Mouse (Mus musculus): Measurements from ENCODE around the gene Chp1.
"Not testable (repeated sequence)": the region's sequence is repeated elsewhere in the genome, so short reads cannot be mapped to it uniquely, and the experiment has no call there.

The Chp1 gene

GRCm38 (mm10) chr2:119547522-119548370 lies at the start of gene Chp1, which contains the start of gene Exd1:
TSS of gene Chp1 (plus strand) at chr2:119547697.
TSS of gene Exd1 (minus strand) at chr2:119547627.
- in situ Hi-C loops (cut with MboI, MseI): no loop called here

- in situ Hi-C loops (cut with MboI, MseI): no loop called here
These were observed 48.6 kb upstream of the Chp1 start for GRCm38 (mm10) chr2:119498859-119499258.

GRCm38 (mm10) chr2:119500965-119501652 lies 46.4 kb upstream of the Chp1 start:
- in situ Hi-C loops (cut with MboI, MseI): no loop called here

- in situ Hi-C loops (cut with MboI, MseI): no loop called here
These were observed 40.4 kb upstream of the Chp1 start for GRCm38 (mm10) chr2:119507108-119507507.

GRCm38 (mm10) chr2:119508518-119508917 lies 39.0 kb upstream of the Chp1 start:
- in situ Hi-C loops (cut with MboI, MseI): not testable (repeated sequence)

GRCm38 (mm10) chr2:119510856-119511255 lies 36.6 kb upstream of the Chp1 start:
- in situ Hi-C loops (cut with MboI, MseI): no loop called here

- in situ Hi-C loops (cut with MboI, MseI): no loop called here
These were observed 35.2 kb upstream of the Chp1 start for GRCm38 (mm10) chr2:119512292-119512691.

- in situ Hi-C loops (cut with MboI, MseI): no loop called here
These were observed 33.4 kb upstream of the Chp1 start for GRCm38 (mm10) chr2:119514026-119514522.

- in situ Hi-C loops (cut with MboI, MseI): no loop called here
These were observed 30.7 kb upstream of the Chp1 start for GRCm38 (mm10) chr2:119516811-119517210.

- in situ Hi-C loops (cut with MboI, MseI): no loop called here
These were observed 26.9 kb upstream of the Chp1 start for GRCm38 (mm10) chr2:119520550-119520949.

GRCm38 (mm10) chr2:119523836-119524235 lies 23.7 kb upstream of the Chp1 start:
- in situ Hi-C loops (cut with MboI, MseI): no loop called here

- in situ Hi-C loops (cut with MboI, MseI): no loop called here
These were observed 22.1 kb upstream of the Chp1 start for GRCm38 (mm10) chr2:119525422-119525821.

GRCm38 (mm10) chr2:119538802-119539201 lies 8.7 kb upstream of the Chp1 start:
- in situ Hi-C loops (cut with MboI, MseI): no loop called here

- in situ Hi-C loops (cut with MboI, MseI): no loop called here
These were observed 5.4 kb upstream of the Chp1 start for GRCm38 (mm10) chr2:119542106-119542505.

- in situ Hi-C loops (cut with MboI, MseI): no loop called here
These were observed 3.8 kb upstream of the Chp1 start for GRCm38 (mm10) chr2:119543656-119544055.

- in situ Hi-C loops (cut with MboI, MseI): no loop called here
These were observed 512 bp upstream of the Chp1 start for GRCm38 (mm10) chr2:119546848-119547521.

GRCm38 (mm10) chr2:119548371-119548660 lies 819 bp downstream of the Chp1 start:
- in situ Hi-C loops (cut with MboI, MseI): no loop called here

GRCm38 (mm10) chr2:119548691-119549090 lies 1.2 kb downstream of the Chp1 start:
- in situ Hi-C loops (cut with MboI, MseI): no loop called here

GRCm38 (mm10) chr2:119549678-119550077 lies 2.2 kb downstream of the Chp1 start:
- in situ Hi-C loops (cut with MboI, MseI): no loop called here

GRCm38 (mm10) chr2:119558039-119558438 lies 10.5 kb downstream of the Chp1 start:
- in situ Hi-C loops (cut with MboI, MseI): no loop called here

GRCm38 (mm10) chr2:119558737-119559340 lies 11.3 kb downstream of the Chp1 start:
- in situ Hi-C loops (cut with MboI, MseI): no loop called here

GRCm38 (mm10) chr2:119561794-119562193 lies 14.3 kb downstream of the Chp1 start:
- in situ Hi-C loops (cut with MboI, MseI): loop anchor here in 1 of 2 experiments (10.0 kb wide), 1 partner anchor 1323 kb away; no protein-coding TSS in a partner anchor
